Mouse (Mus musculus) spleen, adult 2 months (tissue): Measurements from ENCODE around the gene Ppat. TPM values are rescaled to one million over a fixed set of nuclear protein-coding genes. Genes with fewer than 3 reads are reported as not detected.

Experiments used
- DNase-seq, 2 experiments: peaks; one replicate each; pipeline versions ENCODE4 v3.0.0 to v3.0.0-alpha.2; 2012 to 2021; ENCODE audit warnings: low spot score in 2 of 2, low read depth in 1 of 2
- H3K27ac ChIP-seq: fragments of 200-500 bp; 2 replicates; pipeline ENCODE4 v1.5.1; 2012; ENCODE audit warnings: low read length, inconsistent platforms; ENCODE audit not compliant: insufficient read depth
- H3K27me3 ChIP-seq: fragments of 200-500 bp; 2 replicates; pipeline ENCODE4 v1.6.1; 2012; ENCODE audit warnings: mild to moderate bottlenecking, moderate library complexity, low read length, inconsistent platforms; ENCODE audit not compliant: control insufficient read depth, insufficient read depth
- H3K36me3 ChIP-seq: fragments of 200-500 bp; 2 replicates; pipeline ENCODE4 v1.6.1; 2012; ENCODE audit warnings: mild to moderate bottlenecking, low read length, inconsistent platforms; ENCODE audit not compliant: control insufficient read depth, insufficient read depth
- H3K4me1 ChIP-seq: fragments of 200-500 bp; 2 replicates; pipeline ENCODE4 v1.6.1; 2011; ENCODE audit warnings: inconsistent platforms; ENCODE audit not compliant: control insufficient read depth, insufficient read depth, insufficient read length
- H3K4me3 ChIP-seq: fragments of 200-500 bp; 2 replicates; pipeline ENCODE4 v1.5.1; 2011; ENCODE audit warnings: mild to moderate bottlenecking, inconsistent platforms; ENCODE audit not compliant: insufficient read depth, insufficient read length; ENCODE audit errors: extremely low read depth
- CTCF ChIP-seq: fragments of 200-500 bp; IDR thresholded peaks from 2 replicates; pipeline ENCODE4 v1.5.1; 2011; ENCODE audit warnings: mild to moderate bottlenecking, inconsistent platforms; ENCODE audit not compliant: insufficient read depth, insufficient read length, insufficient replicate concordance; ENCODE audit errors: extremely low read depth
- POLR2A ChIP-seq: fragments of 200-500 bp; IDR thresholded peaks from 2 replicates; pipeline ENCODE4 v1.6.1; 2011; ENCODE audit warnings: low read depth, low read length, inconsistent platforms
- WGBS: fragments of 180-500 bp; shearing (Covaris S2); methylation state at CpG from one replicate; pipeline ENCODE4 v1.1.7; 2018; 5-methylcytosine and 5-hydroxymethylcytosine counted together
- polyA plus RNA-seq: library from polyadenylated mRNA; depleted of rRNA; stranded (reverse); fragments of >200 nt; gene quantifications from 2 replicates; pipeline ENCODE4 v1.2.3, GENCODE M21; 2012; rRNA removed

Ppat gene
- polyA plus RNA-seq, 1 experiment: 5.1 TPM

DNA sequence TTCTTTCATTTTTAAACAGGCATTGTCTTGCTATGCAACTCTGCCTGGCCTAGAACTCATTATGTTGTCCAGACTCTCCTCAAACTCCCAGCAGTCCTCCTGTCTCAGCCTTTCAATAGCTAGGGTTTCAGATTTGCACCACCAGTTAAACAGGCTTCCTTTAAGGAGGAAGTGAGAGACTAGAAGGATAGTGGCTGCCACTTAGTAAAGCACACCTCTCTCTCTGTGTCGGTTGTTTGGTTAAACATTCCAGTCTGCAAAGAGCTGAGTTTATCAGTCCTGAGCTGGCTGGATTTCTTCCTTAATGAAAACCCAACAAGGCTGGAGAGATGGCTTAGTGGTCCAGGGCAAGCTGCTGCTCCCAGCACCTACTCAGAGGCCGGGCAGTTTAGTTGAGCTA, 58.8 kb downstream of the Ppat start:
- no peaks in the 10 kb centered on the region for H3K27me3 ChIP-seq
- H3K36me3 ChIP-seq: peaks cover 8% of the 10 kb centered on the region
- DNase-seq: no peak
- 55% methylated on average over 2 of the region's 2 CpGs for WGBS
- TF ChIP-seq POLR2A: no peak
- no peak for TF ChIP-seq CTCF
- peak overlapping the region; percentile 44; the same call in 1 of the 2 replicates for H3K27ac ChIP-seq
- H3K4me3 ChIP-seq: no peak overlapping the region
- H3K4me1 ChIP-seq: no peaks in the 10 kb centered on the region; the same call in 1 of the 2 replicates

DNA sequence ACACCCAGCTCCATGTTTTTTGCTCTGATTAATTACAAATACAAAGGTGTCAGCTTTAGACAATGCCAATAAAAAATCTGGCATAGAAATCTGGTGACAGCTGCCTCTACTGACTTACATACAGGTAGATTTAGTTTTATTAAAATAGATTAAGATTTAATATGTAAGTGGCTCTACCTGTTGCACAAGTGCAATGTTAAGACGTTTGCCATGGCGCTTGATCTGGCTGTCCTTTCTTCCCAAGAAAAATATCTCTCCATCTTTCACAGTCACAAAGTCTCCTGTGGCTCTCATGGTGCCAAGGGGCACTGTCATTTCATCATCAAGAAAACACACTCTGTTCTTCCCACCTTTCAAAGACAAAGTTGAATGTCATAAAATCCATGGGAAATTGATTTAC, 64.4 kb downstream of the Ppat start:
- Histone ChIP-seq H3K4me3 (no peak overlapping the region), H3K4me1 (no peaks in the 10 kb centered on the region), H3K27me3 (no peaks in the 10 kb centered on the region), H3K27ac (no peak overlapping the region), H3K36me3 (peaks cover 21% of the 10 kb centered on the region)
- WGBS: 93% methylated on average over 2 of the region's 2 CpGs
- TF ChIP-seq POLR2A (no peak), CTCF (no peak)
- no peak for DNase-seq

DNA sequence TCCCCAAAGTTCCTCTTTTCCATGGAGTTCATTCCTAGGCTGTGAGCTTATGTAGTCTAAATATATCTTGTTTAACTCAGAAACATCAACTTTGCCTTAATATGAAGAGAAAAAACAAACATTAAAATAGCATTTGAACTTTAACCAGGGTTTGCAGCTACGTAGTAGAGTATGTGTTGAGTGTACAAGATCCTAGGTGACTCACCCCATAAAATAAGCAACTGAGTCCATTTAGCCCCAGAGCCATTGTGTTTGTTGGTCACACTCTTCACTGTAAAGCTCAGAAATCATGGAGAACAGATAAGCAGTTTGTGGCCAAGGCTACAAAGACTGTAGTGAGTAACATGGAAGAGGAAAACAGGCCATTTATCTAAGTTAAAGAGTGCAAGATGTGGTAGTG, 67.3 kb downstream of the Ppat start:
- TF ChIP-seq CTCF: no peak
- no peak for TF ChIP-seq POLR2A
- Histone ChIP-seq H3K4me3 (no peak overlapping the region), H3K36me3 (peaks cover 23% of the 10 kb centered on the region), H3K4me1 (no peaks in the 10 kb centered on the region), H3K27ac (no peak overlapping the region), H3K27me3 (no peaks in the 10 kb centered on the region)
- 89% methylated on average over 1 of the region's 1 CpGs for WGBS
- no peak for DNase-seq

GRCm38 (mm10) chr5:76876106-76876758, 75.1 kb downstream of the Ppat start:
- H3K36me3 ChIP-seq: peaks cover 12% of the 10 kb centered on the region
- H3K27me3 ChIP-seq: no peaks in the 10 kb centered on the region
- H3K4me1 ChIP-seq: no peaks in the 10 kb centered on the region
- TF ChIP-seq POLR2A (no peak), CTCF (no peak)
- 96% methylated on average over 25 of the region's 25 CpGs for WGBS
- no peak overlapping the region for H3K27ac ChIP-seq
- no peak for DNase-seq
- no peak overlapping the region for H3K4me3 ChIP-seq

- Histone ChIP-seq H3K27me3 (no peaks in the 10 kb centered on the region), H3K4me3 (peak overlapping the region; percentile 46; the same call in 1 of the 2 replicates), H3K4me1 (no peaks in the 10 kb centered on the region; the same call in 1 of the 2 replicates), H3K27ac (no peak overlapping the region), H3K36me3 (peaks cover 5% of the 10 kb centered on the region)
- no peak for DNase-seq
- WGBS: 42% methylated on average over 6 of the region's 6 CpGs
- TF ChIP-seq POLR2A: no peak
- no peak for TF ChIP-seq CTCF
Observed at GRCm38 (mm10) chr5:76869553-76869952, 81.8 kb downstream of the Ppat start.

DNA sequence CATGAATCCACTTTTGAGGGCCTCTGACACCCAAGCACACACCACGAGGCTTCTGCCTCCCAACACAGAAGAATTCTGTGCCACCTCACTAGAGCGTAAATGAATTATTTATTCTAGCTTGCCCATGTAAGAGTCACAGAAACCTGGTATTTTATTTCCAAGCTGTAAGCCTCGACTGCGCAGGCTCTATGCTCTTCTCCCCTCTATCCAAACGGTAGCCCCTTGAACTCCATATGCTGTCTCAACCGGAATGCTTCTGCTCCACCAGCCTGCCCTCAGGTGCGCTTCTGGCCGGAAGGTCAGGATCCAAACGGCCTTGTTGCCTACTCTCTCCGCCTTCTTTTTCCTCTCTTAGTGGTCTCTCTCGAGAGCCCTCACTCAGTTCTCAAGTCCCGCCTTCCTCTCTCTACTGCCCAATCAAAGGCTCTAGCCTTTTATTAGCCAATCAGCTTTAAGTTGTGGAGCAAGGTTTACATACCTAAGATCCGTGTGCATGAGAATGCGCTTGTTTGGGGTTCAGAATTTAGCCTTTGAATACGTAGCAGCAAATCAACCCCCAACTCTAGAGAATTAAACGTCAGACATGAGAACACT, 82.6 kb downstream of the Ppat start:
- 41% methylated on average over 16 of the region's 16 CpGs for WGBS
- peak overlapping the region; percentile 46; the same call in 1 of the 2 replicates for H3K4me3 ChIP-seq

GRCm38 (mm10) chr5:76866819-76867218, 84.6 kb downstream of the Ppat start:
- Histone ChIP-seq H3K27me3 (no peaks in the 10 kb centered on the region), H3K4me1 (no peaks in the 10 kb centered on the region; the same call in 1 of the 2 replicates), H3K36me3 (peaks cover 1% of the 10 kb centered on the region), H3K4me3 (no peak overlapping the region), H3K27ac (no peak overlapping the region)
- no peak for DNase-seq
- TF ChIP-seq POLR2A: no peak
- TF ChIP-seq CTCF: no peak
- 88% methylated on average over 8 of the region's 8 CpGs for WGBS

More for the DNA sequence above, 82.6 kb downstream of the Ppat start:
- Histone ChIP-seq H3K27ac (no peak overlapping the region), H3K36me3 (peaks cover 5% of the 10 kb centered on the region), H3K27me3 (no peaks in the 10 kb centered on the region), H3K4me1 (no peaks in the 10 kb centered on the region; the same call in 1 of the 2 replicates)
- TF ChIP-seq POLR2A: no peak
- TF ChIP-seq CTCF: no peak
- DNase-seq: peak; percentile 12 to 25

Other genes starting within 250 kb of the Ppat start
- 7.4 and 9.8 TPM in 2 replicates for gene Aasdh, start 46.1 kb downstream of the Ppat start, polyA plus RNA-seq
- gene Paics, start 271 bp downstream of the Ppat start, polyA plus RNA-seq: 27.9 and 30.0 TPM in 2 replicates
- 12.4 and 12.6 TPM in 2 replicates for gene Srp72, start 23.1 kb upstream of the Ppat start, polyA plus RNA-seq
- not detected in 2 replicates for gene Arl9, start 52.5 kb upstream of the Ppat start, polyA plus RNA-seq
- not detected in 2 replicates for gene Thegl, start 64.4 kb upstream of the Ppat start, polyA plus RNA-seq
- 18.2 and 26.1 TPM in 2 replicates for gene Hopx, start 163.5 kb upstream of the Ppat start, polyA plus RNA-seq